Mouse (Mus musculus): ENCODE measurements at regions not wholly inside any gene's neighbourhood (a gene's known extent, or its start where the extent isn't known, plus 50 kb on each side); places are given as distances from the start of the nearest gene placed in this dataset.

- TF ChIP-seq CTCF (IDR thresholded peaks at IDR 0.05; ENCODE audit: control insufficient read depth, insufficient read depth, low read length) (no peak), POLR2A (IDR thresholded peaks at IDR 0.05; ENCODE audit: borderline replicate concordance, control insufficient read depth, low read depth, low read length) (no peak)
- Histone ChIP-seq H3K27ac (ENCODE audit: control insufficient read depth, insufficient read depth, low read depth, low read length, poor library complexity) (no peak overlapping the region), H3K4me3 (replicated peaks; ENCODE audit: control insufficient read depth, low read depth, low read length) (no peak overlapping the region), H3K4me1 (ENCODE audit: control insufficient read depth, insufficient read depth, low read length) (peaks cover 10% of the 10 kb centered on the region)
- WGBS = 70% methylated on average over 6 of the region's 6 CpGs
These were observed 62.8 kb upstream of the Mylip start for GRCm38 (mm10) chr13:45326751-45327150.

- TF ChIP-seq CTCF (IDR thresholded peaks at IDR 0.05; ENCODE audit: control insufficient read depth, insufficient read depth, low read length) = no peak
- TF ChIP-seq POLR2A (IDR thresholded peaks at IDR 0.05; ENCODE audit: borderline replicate concordance, control insufficient read depth, low read depth, low read length) = no peak
- Histone ChIP-seq H3K27ac (ENCODE audit: control insufficient read depth, insufficient read depth, low read depth, low read length, poor library complexity) (no peak overlapping the region), H3K4me3 (replicated peaks; ENCODE audit: control insufficient read depth, low read depth, low read length) (no peak overlapping the region), H3K4me1 (ENCODE audit: control insufficient read depth, insufficient read depth, low read length) (peaks cover 10% of the 10 kb centered on the region)
- 74% methylated on average over 8 of the region's 8 CpGs for WGBS
These were observed 59.0 kb upstream of the Mylip start for GRCm38 (mm10) chr13:45330561-45330960.

GRCm38 (mm10) chr13:45332031-45332430, 57.5 kb upstream of the Mylip start:
- TF ChIP-seq POLR2A (IDR thresholded peaks at IDR 0.05; ENCODE audit: borderline replicate concordance, control insufficient read depth, low read depth, low read length) (no peak), CTCF (IDR thresholded peaks at IDR 0.05; ENCODE audit: control insufficient read depth, insufficient read depth, low read length) (no peak)
- WGBS = 79% methylated on average over 3 of the region's 3 CpGs
- no peak overlapping the region for H3K27ac ChIP-seq (ENCODE audit: control insufficient read depth, insufficient read depth, low read depth, low read length, poor library complexity)
- H3K4me1 ChIP-seq (ENCODE audit: control insufficient read depth, insufficient read depth, low read length) = peaks cover 2% of the 10 kb centered on the region; the same call in 1 of the 2 replicates
- no peak overlapping the region for H3K4me3 ChIP-seq (replicated peaks; ENCODE audit: control insufficient read depth, low read depth, low read length)

GRCm38 (mm10) chr13:45333634-45334033, 55.9 kb upstream of the Mylip start:
- Histone ChIP-seq H3K4me1 (ENCODE audit: control insufficient read depth, insufficient read depth, low read length) (no peaks in the 10 kb centered on the region), H3K27ac (ENCODE audit: control insufficient read depth, insufficient read depth, low read depth, low read length, poor library complexity) (no peak overlapping the region), H3K4me3 (replicated peaks; ENCODE audit: control insufficient read depth, low read depth, low read length) (no peak overlapping the region)
- TF ChIP-seq POLR2A (IDR thresholded peaks at IDR 0.05; ENCODE audit: borderline replicate concordance, control insufficient read depth, low read depth, low read length) (no peak), CTCF (IDR thresholded peaks at IDR 0.05; ENCODE audit: control insufficient read depth, insufficient read depth, low read length) (no peak)
- WGBS = 72% methylated on average over 5 of the region's 5 CpGs
